Comparison of ENCODE assay signal across 10 mouse cellular contexts in the genomic region with DNA sequence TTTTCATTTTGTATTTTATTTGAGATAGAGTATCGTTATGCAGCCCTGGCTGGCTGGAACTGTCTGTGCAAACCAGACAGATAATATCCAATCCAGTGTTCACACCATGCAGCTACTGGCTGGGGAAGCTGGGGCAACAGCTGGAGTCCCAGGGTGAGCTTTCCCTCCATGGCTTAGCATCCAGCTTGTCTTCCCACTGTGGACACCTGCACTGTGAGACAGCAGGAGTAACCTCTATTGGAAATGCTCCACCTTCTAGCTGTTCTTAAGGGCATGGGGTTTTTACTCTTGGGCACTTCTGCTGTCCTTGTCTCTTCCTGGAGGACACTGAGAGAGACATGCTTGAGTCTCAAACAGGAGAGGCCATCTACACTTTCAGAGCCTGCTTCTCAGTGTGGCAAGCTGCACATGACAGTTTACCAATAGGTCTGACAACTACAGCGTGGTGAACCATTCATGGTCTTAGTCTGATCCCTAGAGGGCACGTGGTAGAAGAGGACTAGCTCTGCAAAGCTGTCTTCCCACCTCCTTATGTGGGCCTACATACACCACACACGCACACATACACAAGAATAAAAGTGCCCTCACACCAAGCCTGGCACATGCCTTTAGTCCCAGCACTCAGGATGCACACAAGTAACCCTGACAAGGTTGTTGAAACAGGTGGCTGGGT. TPM values are rescaled to one million over a fixed set of nuclear protein-coding genes. Genes with fewer than 3 reads are reported as not detected.
A peak's percentile ranks its signal among the peaks of the same experiment; 100 is the strongest.
DNase-seq lines count a peak whose midpoint lies in the region; ATAC-seq lines count a peak whose summit lies in the region.
"Had no signal": no experiment of that assay in that cellular context is flagged by ENCODE, and none has a peak within 500 bp of the region (broad histone marks: within the 10 kb centered on the region; RNA-seq: fewer than 3 reads in every experiment).

No protein-coding gene starts in this region.

- H3K9me3 ChIP-seq in heart, embryonic 14.5 days (ENCODE audit: control insufficient read depth, low read length), result no peaks in the 10 kb centered on the region
- no peaks in the 10 kb centered on the region for H3K9me3 ChIP-seq in hindbrain, embryonic 12.5 days (replicated peaks)
- H3K9me3 ChIP-seq in midbrain, embryonic 14.5 days (ENCODE audit: control insufficient read depth, low read length), result no peaks in the 10 kb centered on the region

- WGBS in heart, embryonic 14.5 days, result 56% methylated on average over 4 of the region's 4 CpGs
- WGBS in hindbrain, embryonic 12.5 days, result 72% methylated on average over 4 of the region's 4 CpGs
- WGBS in midbrain, embryonic 14.5 days, result 63% methylated on average over 4 of the region's 4 CpGs

- H3K27me3 ChIP-seq in heart, embryonic 14.5 days (ENCODE audit: control insufficient read depth, insufficient read depth, low read length), result no peaks in the 10 kb centered on the region
- H3K27me3 ChIP-seq in hindbrain, embryonic 12.5 days, result no peaks in the 10 kb centered on the region
- H3K27me3 ChIP-seq in midbrain, embryonic 14.5 days (ENCODE audit: control insufficient read depth, insufficient read depth, low read length), result no peaks in the 10 kb centered on the region
- H3K27me3 ChIP-seq: Patski had no signal

- peaks cover 58% of the 10 kb centered on the region for H3K36me3 ChIP-seq in heart, embryonic 14.5 days (ENCODE audit: control insufficient read depth, insufficient read depth, low read length)
- H3K36me3 ChIP-seq in hindbrain, embryonic 12.5 days, result peaks cover 47% of the 10 kb centered on the region
- H3K36me3 ChIP-seq in midbrain, embryonic 14.5 days (ENCODE audit: control insufficient read depth, insufficient read depth, low read length), result peaks cover 47% of the 10 kb centered on the region

- H3K4me3 ChIP-seq in heart, embryonic 14.5 days (ENCODE audit: control insufficient read depth in 1 of 2, insufficient read depth in 1 of 2, low read depth in 1 of 2, low read length in 2 of 2), result peak overlapping the region; percentile 50 to 58
- peak overlapping the region; percentile 78 for H3K4me3 ChIP-seq in hindbrain, embryonic 12.5 days
- H3K4me3 ChIP-seq in midbrain, embryonic 14.5 days (replicated peaks; ENCODE audit: low read depth, low read length), result peak overlapping the region; percentile 80

- H3K9ac ChIP-seq in heart, embryonic 14.5 days (ENCODE audit: low read length), result peak overlapping the region; percentile 79
- H3K9ac ChIP-seq in hindbrain, embryonic 12.5 days, result peak overlapping the region; percentile 83; the same call in 1 of the 2 replicates
- H3K9ac ChIP-seq in midbrain, embryonic 14.5 days (replicated peaks; ENCODE audit: low read length), result peak overlapping the region; percentile 90; the same call in 1 of the 2 replicates

- H3K4me1 ChIP-seq in heart, embryonic 14.5 days (ENCODE audit: control insufficient read depth in 2 of 2, insufficient read depth in 2 of 2, low read length in 2 of 2), result peaks cover 3 to 11% of the 10 kb centered on the region in 2 experiments; a peak in 2 of 4 replicates
- peaks cover 15% of the 10 kb centered on the region for H3K4me1 ChIP-seq in hindbrain, embryonic 12.5 days
- H3K4me1 ChIP-seq in midbrain, embryonic 14.5 days (ENCODE audit: control insufficient read depth, insufficient read depth, low read length), result 0 out of 2 replicates have a peak, but pooled peaks cover 9% of the 10 kb centered on the region

- H3K4me2 ChIP-seq in heart, embryonic 14.5 days (ENCODE audit: low read length), result peak overlapping the region; percentile 57
- H3K4me2 ChIP-seq in hindbrain, embryonic 12.5 days (replicated peaks), result peak overlapping the region; percentile 60
- peak overlapping the region; percentile 62 for H3K4me2 ChIP-seq in midbrain, embryonic 14.5 days (ENCODE audit: low read length)

- DNase-seq in heart, adult 9 months (ENCODE audit: low spot score in 2 of 2), result no peak
- peak; percentile 63 for DNase-seq in brain, adult 2 months (ENCODE audit: low read depth, low spot score)
- no peak for DNase-seq in midbrain, embryonic 14.5 days
- DNase-seq in urinary bladder, adult 18-20 months (ENCODE audit: low spot score in 2 of 2), result no peak
- DNase-seq in retina, embryonic 14.5 days (ENCODE audit: low spot score), result no peak
- no peak for DNase-seq in left cerebral cortex, adult 8-10 months (ENCODE audit: low spot score in 2 of 2)

- ATAC-seq in heart, embryonic 14.5 days (ENCODE audit: insufficient number of reproducible peaks, insufficient read depth, low FRiP score, low read depth), result no peak
- no peak; the same call in 1 of the 2 replicates for ATAC-seq in hindbrain, embryonic 12.5 days (ENCODE audit: low FRiP score)
- ATAC-seq in midbrain, embryonic 14.5 days (ENCODE audit: low FRiP score, low TSS enrichment), result peak; percentile 3

- peak overlapping the region; percentile 68 to 95 for H3K27ac ChIP-seq in heart, embryonic 14.5 days (replicated peaks in 1 of 2; ENCODE audit: control insufficient read depth in 1 of 2, insufficient read depth in 1 of 2, low read depth in 2 of 2, low read length in 2 of 2)
- H3K27ac ChIP-seq in hindbrain, embryonic 12.5 days, result peak overlapping the region; percentile 97
- no peak overlapping the region for H3K27ac ChIP-seq in midbrain, embryonic 14.5 days (replicated peaks; ENCODE audit: low read depth, low read length)

RNA-seq across cellular contexts. Expression of gene Gm49318, which starts 1.0 kb away (rescaled TPM):
- not detected in 2 replicates for polyA plus RNA-seq in heart, embryonic 14.5 days (2014; fragmentation: Nextera tagmentation; extraction: Ambion mirVana)
- polyA plus RNA-seq in hindbrain, embryonic 12.5 days (2016; fragmentation: Nextera tagmentation; extraction: Ambion mirVana), result not detected in 2 replicates
- not detected in 2 replicates for polyA plus RNA-seq in midbrain, embryonic 14.5 days (2014; fragmentation: Nextera tagmentation; extraction: Ambion mirVana)
- total RNA-seq in left cerebral cortex, adult 8-10 months (2022), result not detected
- total RNA-seq: hematopoietic stem cell, adult 5-6 weeks had no signal
- polyA plus RNA-seq: Patski had no signal

RNA-seq across cellular contexts. Expression of gene Zfp653, which starts 1.2 kb away (rescaled TPM):
- polyA plus RNA-seq in heart, embryonic 14.5 days (2014; fragmentation: Nextera tagmentation; extraction: Ambion mirVana), result 6.7 and 7.6 TPM in 2 replicates
- polyA plus RNA-seq in hindbrain, embryonic 12.5 days (2016; fragmentation: Nextera tagmentation; extraction: Ambion mirVana), result 16.4 and 20.4 TPM in 2 replicates
- polyA plus RNA-seq in midbrain, embryonic 14.5 days (2014; fragmentation: Nextera tagmentation; extraction: Ambion mirVana), result 14.7 and 18.1 TPM in 2 replicates
- 10 to 100 TPM; 20.7 to 23.7 (median 21.9) TPM for total RNA-seq in left cerebral cortex, adult 8-10 months (2022)

RNA-seq across cellular contexts. Expression of gene Ecsit, which starts 15.2 kb away (rescaled TPM):
- polyA plus RNA-seq in heart, embryonic 14.5 days (2014; fragmentation: Nextera tagmentation; extraction: Ambion mirVana), result 50.5 and 58.1 TPM in 2 replicates
- 37.1 and 40.0 TPM in 2 replicates for polyA plus RNA-seq in hindbrain, embryonic 12.5 days (2016; fragmentation: Nextera tagmentation; extraction: Ambion mirVana)
- polyA plus RNA-seq in midbrain, embryonic 14.5 days (2014; fragmentation: Nextera tagmentation; extraction: Ambion mirVana), result 45.6 and 48.5 TPM in 2 replicates
- total RNA-seq in left cerebral cortex, adult 8-10 months (2022), result 10 to 100 TPM; 45.4 to 50.8 (median 48.0) TPM

RNA-seq across cellular contexts. Expression of gene Elavl3, which starts 18.2 kb away (rescaled TPM):
- polyA plus RNA-seq in heart, embryonic 14.5 days (2014; fragmentation: Nextera tagmentation; extraction: Ambion mirVana), result 0.19 and 0.65 TPM in 2 replicates
- polyA plus RNA-seq in hindbrain, embryonic 12.5 days (2016; fragmentation: Nextera tagmentation; extraction: Ambion mirVana), result 62.6 and 62.9 TPM in 2 replicates
- 137 and 162 TPM in 2 replicates for polyA plus RNA-seq in midbrain, embryonic 14.5 days (2014; fragmentation: Nextera tagmentation; extraction: Ambion mirVana)
- 100 to 1,000 TPM; 132 to 153 (median 147) TPM for total RNA-seq in left cerebral cortex, adult 8-10 months (2022)
- total RNA-seq: hematopoietic stem cell, adult 5-6 weeks had no signal

RNA-seq across cellular contexts. Expression of gene Cnn1, which starts 29.0 kb away (rescaled TPM):
- polyA plus RNA-seq in heart, embryonic 14.5 days (2014; fragmentation: Nextera tagmentation; extraction: Ambion mirVana), result 227 and 239 TPM in 2 replicates
- 1.9 and 3.1 TPM in 2 replicates for polyA plus RNA-seq in hindbrain, embryonic 12.5 days (2016; fragmentation: Nextera tagmentation; extraction: Ambion mirVana)
- polyA plus RNA-seq in midbrain, embryonic 14.5 days (2014; fragmentation: Nextera tagmentation; extraction: Ambion mirVana), result 0.58 and 0.61 TPM in 2 replicates
- 1 to 10 TPM in 1 of 4 experiments, under 1 TPM in 3; 0.37 to 1.2 (median 0.59) TPM for total RNA-seq in left cerebral cortex, adult 8-10 months (2022)
- total RNA-seq: hematopoietic stem cell, adult 5-6 weeks had no signal
